Mouse (Mus musculus) liver, adult 2 months (tissue): Measurements from ENCODE around the gene Adgrg5. TPM values are rescaled to one million over a fixed set of nuclear protein-coding genes. Genes with fewer than 3 reads are reported as not detected.

Experiments
- DNase-seq: peaks from one replicate; pipeline ENCODE4 v3.0.0-alpha.2; 2011; ENCODE audit warnings: low read depth, low spot score; ENCODE audit errors: extremely low read depth
- H3K27ac ChIP-seq: fragments of 200-500 bp; replicated peaks from 2 replicates; pipeline ENCODE4 v1.5.1; 2012; ENCODE audit warnings: low read depth, mild to moderate bottlenecking, control low read depth, inconsistent platforms, low read length; ENCODE audit not compliant: insufficient read depth
- H3K27me3 ChIP-seq: fragments of 200-500 bp; 2 replicates; pipeline ENCODE4 v1.6.1; 2012; ENCODE audit warnings: mild to moderate bottlenecking, moderate library complexity, low read length, inconsistent platforms; ENCODE audit not compliant: control insufficient read depth, insufficient read depth
- H3K36me3 ChIP-seq: fragments of 200-500 bp; 2 replicates; pipeline ENCODE4 v1.6.1; 2012; ENCODE audit warnings: low read length, inconsistent platforms; ENCODE audit not compliant: control insufficient read depth, insufficient read depth
- H3K4me1 ChIP-seq: fragments of 200-500 bp; 2 replicates; pipeline ENCODE4 v1.6.1; 2011; ENCODE audit warnings: low read length; ENCODE audit not compliant: control insufficient read depth, insufficient read depth
- H3K4me3 ChIP-seq: fragments of 200-500 bp; 2 replicates; pipeline ENCODE4 v1.5.1; 2011; ENCODE audit warnings: low read depth, mild to moderate bottlenecking, control low read depth, low read length, moderate library complexity; ENCODE audit not compliant: insufficient read depth
- H3K79me2 ChIP-seq: fragments of 200-500 bp; 2 replicates; pipeline ENCODE4 v1.6.1; 2012; ENCODE audit warnings: inconsistent platforms, mild to moderate bottlenecking, low read length, moderate library complexity; ENCODE audit not compliant: control insufficient read depth, insufficient read depth
- H3K9ac ChIP-seq: fragments of 200-500 bp; 2 replicates; pipeline ENCODE4 v1.6.1; 2012; ENCODE audit warnings: low read depth, mild to moderate bottlenecking, control low read depth, inconsistent platforms, low read length
- CTCF ChIP-seq: fragments of 200-500 bp; IDR thresholded peaks from 2 replicates; pipeline ENCODE4 v1.5.1; 2011; ENCODE audit warnings: low read depth, low read length, control low read depth
- POLR2A ChIP-seq: fragments of 200-500 bp; IDR thresholded peaks from 2 replicates; pipeline ENCODE4 v1.6.1; 2011; ENCODE audit warnings: low read length, control low read depth; ENCODE audit not compliant: insufficient read depth; ENCODE audit errors: extremely low read depth
- WGBS: fragments of 180-500 bp; shearing (Covaris S2); methylation state at CpG from one replicate; pipeline ENCODE4 v1.1.7; 2018; 5-methylcytosine and 5-hydroxymethylcytosine counted together
- polyA plus RNA-seq: library from polyadenylated mRNA; depleted of rRNA; stranded (reverse); fragments of >200 nt; gene quantifications from 2 replicates; pipeline ENCODE4 v1.2.3, GENCODE M21; 2012
- total RNA-seq: library from RNA; depleted of rRNA; stranded (reverse); fragments of >200 nt; gene quantifications from 2 replicates; pipeline ENCODE4 v1.2.3, GENCODE M21; 2014

Adgrg5 gene
- total and polyA plus RNA-seq, 2 experiments = 0.18 to 0.77 TPM

DNA sequence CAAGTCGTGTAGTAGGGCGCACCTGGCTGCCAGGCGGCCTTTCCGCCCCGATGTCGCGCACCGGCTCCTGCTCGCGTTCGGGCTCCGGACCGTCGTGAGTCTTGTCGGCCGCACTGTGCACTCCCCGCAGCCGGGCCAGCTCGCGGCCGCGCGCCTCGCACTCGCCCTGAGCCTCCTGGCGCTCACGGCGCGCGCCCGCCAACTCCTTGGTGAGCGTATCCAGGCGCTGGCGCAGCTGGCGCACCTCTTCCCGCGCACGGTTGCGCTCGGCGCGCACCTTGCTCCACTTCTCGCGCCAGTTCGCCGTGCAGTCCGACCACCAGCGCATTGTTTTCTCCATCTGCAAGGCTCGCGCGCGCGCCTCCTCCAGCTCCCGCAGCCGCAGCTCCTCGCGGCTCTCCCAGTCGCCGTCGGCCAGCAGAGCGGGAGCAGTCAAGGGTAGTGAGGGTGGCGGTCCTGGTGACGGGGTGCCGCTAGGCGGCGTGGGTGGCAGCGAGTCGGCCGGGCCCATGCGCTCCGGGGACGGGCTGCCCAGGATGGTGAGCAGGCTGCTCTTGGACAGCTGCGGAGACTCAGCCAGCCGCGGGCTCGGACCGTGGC, 10.3 kb upstream of the Adgrg5 start:
- WGBS = 27% methylated on average over 77 of the region's 77 CpGs

GRCm38 (mm10) chr8:94914256-94914655, 9.2 kb upstream of the Adgrg5 start:
- DNase-seq = no peak
- Histone ChIP-seq H3K9ac (no peak overlapping the region), H3K36me3 (no peaks in the 10 kb centered on the region), H3K4me3 (no peak overlapping the region), H3K27me3 (peaks cover 12% of the 10 kb centered on the region), H3K79me2 (no peaks in the 10 kb centered on the region), H3K4me1 (no peaks in the 10 kb centered on the region), H3K27ac (no peak overlapping the region)
- TF ChIP-seq CTCF = no peak
- no peak for TF ChIP-seq POLR2A
- WGBS = 91% methylated on average over 6 of the region's 6 CpGs

More for the DNA sequence above, 10.3 kb upstream of the Adgrg5 start:
- TF ChIP-seq POLR2A = no peak
- peak; percentile 63 for TF ChIP-seq CTCF
- H3K27me3 ChIP-seq = peaks cover 10% of the 10 kb centered on the region
- no peak overlapping the region for H3K27ac ChIP-seq
- no peaks in the 10 kb centered on the region for H3K36me3 ChIP-seq
- H3K4me1 ChIP-seq = no peaks in the 10 kb centered on the region
- no peaks in the 10 kb centered on the region for H3K79me2 ChIP-seq
- DNase-seq = no peak
- no peak overlapping the region for H3K9ac ChIP-seq
- H3K4me3 ChIP-seq = peak overlapping the region; percentile 16; the same call in 1 of the 2 replicates

- TF ChIP-seq CTCF (no peak), POLR2A (no peak)
Observed at GRCm38 (mm10) chr8:94914701-94915101, 8.8 kb upstream of the Adgrg5 start.

DNA sequence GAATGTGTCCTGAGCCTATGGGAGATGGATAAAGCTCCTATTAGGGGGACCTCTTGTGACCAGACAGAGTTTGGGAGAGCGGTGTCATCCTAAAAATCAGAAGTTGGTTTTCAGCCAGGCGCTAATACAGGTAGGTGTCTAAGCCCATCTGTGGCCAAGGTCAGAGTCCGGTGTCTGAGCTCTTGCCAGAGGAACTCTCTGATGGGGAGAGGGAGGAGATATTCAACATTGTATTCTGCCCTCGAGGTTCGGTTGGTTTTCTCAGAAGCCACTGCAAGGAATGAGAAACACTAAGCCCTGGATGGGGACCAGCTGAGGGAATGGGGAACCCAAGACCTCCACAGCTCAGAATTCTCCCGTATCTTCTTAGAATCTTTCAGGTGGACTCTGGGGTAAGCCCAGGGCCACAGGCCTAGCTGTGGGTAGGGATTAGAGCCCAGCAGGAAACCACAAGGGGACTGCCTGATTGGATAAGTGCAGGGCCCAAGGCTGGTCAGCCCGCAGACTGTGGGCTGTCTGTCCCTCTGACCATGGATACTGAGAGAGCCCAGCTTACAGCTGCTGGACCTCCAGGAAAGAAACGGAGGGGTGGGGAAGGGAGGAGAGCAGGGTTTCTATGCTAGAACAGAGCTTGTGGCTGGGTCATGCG, 7.1 kb upstream of the Adgrg5 start:
- WGBS = 48% methylated on average over 9 of the region's 9 CpGs
- Histone ChIP-seq H3K36me3 (no peaks in the 10 kb centered on the region), H3K79me2 (no peaks in the 10 kb centered on the region), H3K9ac (no peak overlapping the region), H3K27me3 (peaks cover 12% of the 10 kb centered on the region), H3K27ac (no peak overlapping the region), H3K4me1 (no peaks in the 10 kb centered on the region), H3K4me3 (no peak overlapping the region)
- DNase-seq = no peak
- no peak for TF ChIP-seq CTCF
- no peak for TF ChIP-seq POLR2A

More at GRCm38 (mm10) chr8:94914701-94915101, 8.8 kb upstream of the Adgrg5 start:
- Histone ChIP-seq H3K27me3 (peaks cover 12% of the 10 kb centered on the region), H3K36me3 (no peaks in the 10 kb centered on the region), H3K4me1 (no peaks in the 10 kb centered on the region), H3K27ac (no peak overlapping the region), H3K79me2 (no peaks in the 10 kb centered on the region), H3K4me3 (no peak overlapping the region), H3K9ac (no peak overlapping the region)
- DNase-seq = no peak
- 86% methylated on average over 3 of the region's 3 CpGs for WGBS

- Histone ChIP-seq H3K9ac (peak overlapping the region; percentile 17; the same call in 1 of the 2 replicates), H3K4me3 (peak overlapping the region; percentile 70), H3K4me1 (no peaks in the 10 kb centered on the region), H3K79me2 (no peaks in the 10 kb centered on the region), H3K36me3 (no peaks in the 10 kb centered on the region), H3K27ac (no peak overlapping the region), H3K27me3 (peaks cover 12% of the 10 kb centered on the region)
- WGBS = 37% methylated on average over 10 of the region's 10 CpGs
- TF ChIP-seq CTCF (no peak), POLR2A (no peak)
- DNase-seq = no peak
Observed at GRCm38 (mm10) chr8:94916960-94917324, 6.6 kb upstream of the Adgrg5 start.

DNA sequence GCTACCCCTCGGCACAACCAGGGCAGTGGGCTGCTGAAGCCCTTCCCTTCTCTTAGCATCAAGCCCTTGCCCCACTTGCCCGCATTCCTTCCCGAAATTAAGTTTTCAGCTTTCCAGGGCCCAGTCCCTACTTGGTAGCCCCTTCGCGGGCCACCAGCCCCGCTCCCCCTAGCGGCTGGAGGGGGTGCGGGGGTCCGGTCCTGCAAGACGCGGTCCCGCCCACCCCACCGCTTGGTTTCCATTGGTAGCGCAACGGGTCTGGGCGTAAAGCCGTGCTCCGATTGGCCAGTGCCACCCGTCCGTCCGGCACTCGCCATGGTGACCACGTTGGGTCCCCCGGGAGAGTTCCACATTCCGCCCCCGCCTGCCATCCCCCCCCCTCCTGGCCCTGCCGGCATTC, 6.1 kb upstream of the Adgrg5 start:
- H3K4me3 ChIP-seq = peak overlapping the region; percentile 70
- peak; percentile 26 for DNase-seq
- no peak overlapping the region for H3K27ac ChIP-seq
- no peaks in the 10 kb centered on the region for H3K79me2 ChIP-seq
- WGBS = 4% methylated on average over 27 of the region's 27 CpGs
- peaks cover 12% of the 10 kb centered on the region for H3K27me3 ChIP-seq
- peak overlapping the region; percentile 75 for H3K9ac ChIP-seq
- H3K4me1 ChIP-seq = no peaks in the 10 kb centered on the region
- peak; percentile 44; the same call in 1 of the 2 replicates for TF ChIP-seq CTCF
- TF ChIP-seq POLR2A = no peak
- no peaks in the 10 kb centered on the region for H3K36me3 ChIP-seq
